13 mouse cellular contexts compared by ENCODE assay signal in the genomic region with DNA sequence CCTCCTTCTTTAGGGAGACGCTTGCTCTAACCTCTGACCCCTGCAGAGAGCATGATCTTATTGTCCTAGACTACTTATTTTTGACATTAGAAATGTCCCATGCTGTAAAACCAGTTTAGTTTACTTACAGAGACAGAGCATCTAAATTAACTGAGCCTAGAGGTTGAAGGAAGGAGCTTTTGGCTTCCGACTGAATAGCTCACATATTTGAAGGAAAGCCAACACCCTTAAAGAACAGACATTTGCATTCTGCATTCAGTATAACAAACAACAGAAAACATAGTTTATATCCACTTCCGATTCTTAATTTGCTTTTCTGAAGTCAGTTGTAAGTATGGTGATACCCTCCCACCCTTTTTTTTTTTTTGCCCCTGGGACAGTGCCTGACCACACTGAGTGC.
"Had no signal": no experiment of that assay in that cellular context is flagged by ENCODE, and none has a peak within 500 bp of the region (broad histone marks: within the 10 kb centered on the region; RNA-seq: fewer than 3 reads in every experiment).

No protein-coding gene starts in this region.

- H3K4me1 ChIP-seq: liver, embryonic 13.5 days had no signal

- H3K27me3 ChIP-seq: kidney, embryonic 15.5 days; liver, embryonic 13.5 days; lung, embryonic 15.5 days had no signal

- H3K27ac ChIP-seq: kidney, embryonic 15.5 days; left cerebral cortex, adult 2 months; liver, embryonic 13.5 days; lung, embryonic 15.5 days had no signal

- DNase-seq: kidney, adult 8-10 months; kidney, postnatal 36 days; layer of hippocampus, postnatal 36 days; liver, embryonic 13.5 days; lung, postnatal 4 days; midbrain, embryonic 14.5 days; thymus, adult 18-20 months; thymus, postnatal 36 days had no signal

- ATAC-seq: intestine, postnatal 0 days had no signal

- H3K9me3 ChIP-seq: kidney, embryonic 15.5 days; liver, embryonic 13.5 days; lung, embryonic 15.5 days had no signal

- H3K9ac ChIP-seq: kidney, embryonic 15.5 days; liver, embryonic 13.5 days; lung, embryonic 15.5 days had no signal

- H3K4me2 ChIP-seq: kidney, embryonic 15.5 days; liver, embryonic 13.5 days; lung, embryonic 15.5 days; midbrain, embryonic 11.5 days had no signal

- H3K4me3 ChIP-seq: kidney, embryonic 15.5 days; left cerebral cortex, adult 2 months; liver, embryonic 13.5 days; lung, embryonic 15.5 days had no signal

- H3K36me3 ChIP-seq: kidney, embryonic 15.5 days; liver, embryonic 13.5 days; lung, embryonic 15.5 days had no signal
